Mouse (Mus musculus): ENCODE measurements around the gene Lmo4. TPM values are rescaled to one million over a fixed set of nuclear protein-coding genes. Genes with fewer than 3 reads are reported as not detected.
A peak's percentile ranks its signal among the peaks of the same experiment; 100 is the strongest.

Gene Lmo4
- total RNA-seq, 4 experiments from 2014 or later: 180 to 209 (median 206) TPM

- no peak for DNase-seq (ENCODE audit: low spot score in 2 of 2)
Observed at GRCm38 (mm10) chr3:144203988-144204412, 1.0 kb downstream of the Lmo4 start.

- no peak for DNase-seq (ENCODE audit: low spot score in 2 of 2)
Observed at GRCm38 (mm10) chr3:144203259-144203987, 1.6 kb downstream of the Lmo4 start.

- no peak for DNase-seq (ENCODE audit: low spot score in 2 of 2)
Observed at GRCm38 (mm10) chr3:144202574-144203258, 2.3 kb downstream of the Lmo4 start.

- DNase-seq (ENCODE audit: low spot score in 2 of 2): peak; percentile 53 to 68
Observed at GRCm38 (mm10) chr3:144201794-144202573, 3.0 kb downstream of the Lmo4 start.

GRCm38 (mm10) chr3:144185327-144186152 is 19.5 kb downstream of the Lmo4 start:
- no peak for DNase-seq (ENCODE audit: low spot score in 2 of 2)

- no peak for DNase-seq (ENCODE audit: low spot score in 2 of 2)
Observed at GRCm38 (mm10) chr3:144184918-144185317, 20.1 kb downstream of the Lmo4 start.

- DNase-seq (ENCODE audit: low spot score in 2 of 2): no peak
Observed at GRCm38 (mm10) chr3:144182229-144182628, 22.8 kb downstream of the Lmo4 start.

- no peak for DNase-seq (ENCODE audit: low spot score in 2 of 2)
Observed at GRCm38 (mm10) chr3:144178937-144179336, 26.1 kb downstream of the Lmo4 start.

GRCm38 (mm10) chr3:144173866-144174588 is 31.0 kb downstream of the Lmo4 start:
- no peak for DNase-seq (ENCODE audit: low spot score in 2 of 2)

- DNase-seq (ENCODE audit: low spot score in 2 of 2): no peak
Observed at GRCm38 (mm10) chr3:144173138-144173537, 31.9 kb downstream of the Lmo4 start.

GRCm38 (mm10) chr3:144171749-144172148 is 33.3 kb downstream of the Lmo4 start:
- DNase-seq (ENCODE audit: low spot score in 2 of 2): no peak

- no peak for DNase-seq (ENCODE audit: low spot score in 2 of 2)
Observed at GRCm38 (mm10) chr3:144170539-144170938, 34.5 kb downstream of the Lmo4 start.

GRCm38 (mm10) chr3:144166439-144167155 is 38.4 kb downstream of the Lmo4 start:
- no peak for DNase-seq (ENCODE audit: low spot score in 2 of 2)

GRCm38 (mm10) chr3:144165439-144165838 is 39.6 kb downstream of the Lmo4 start:
- no peak for DNase-seq (ENCODE audit: low spot score in 2 of 2)

GRCm38 (mm10) chr3:144164665-144165385 is 40.2 kb downstream of the Lmo4 start:
- no peak for DNase-seq (ENCODE audit: low spot score in 2 of 2)

GRCm38 (mm10) chr3:144163718-144164117 is 41.3 kb downstream of the Lmo4 start:
- DNase-seq (ENCODE audit: low spot score in 2 of 2): no peak

GRCm38 (mm10) chr3:144162156-144162555 is 42.9 kb downstream of the Lmo4 start:
- no peak for DNase-seq (ENCODE audit: low spot score in 2 of 2)

GRCm38 (mm10) chr3:144161261-144161660 is 43.8 kb downstream of the Lmo4 start:
- DNase-seq (ENCODE audit: low spot score in 2 of 2): no peak

GRCm38 (mm10) chr3:144155746-144156145 is 49.3 kb downstream of the Lmo4 start:
- DNase-seq (ENCODE audit: low spot score in 2 of 2): no peak

Measured in layer of hippocampus, adult 8-10 months (tissue).